Mouse (Mus musculus) liver, embryonic 11.5 days (tissue): ENCODE results near the gene Gbp5. TPM values are rescaled to one million over a fixed set of nuclear protein-coding genes. Genes with fewer than 3 reads are reported as not detected.
A peak's percentile ranks its signal among the peaks of the same experiment; 100 is the strongest.

ENCODE experiments used
- ATAC-seq: fragments of 200-750 bp; cut with Nextera tagmentation; replicated peaks from 2 replicates; pipeline ENCODE4 v1.8.0; 2017; ENCODE audit warnings: moderate number of reproducible peaks, mild to moderate bottlenecking, moderate TSS enrichment, moderate library complexity; ENCODE audit not compliant: low FRiP score
- DNase-seq: peaks from one replicate; pipeline ENCODE4 v3.0.0-alpha.2; 2017; ENCODE audit warnings: low spot score
- H3K27ac ChIP-seq: fragments of 300-500 bp; sonication (generic); 2 replicates; pipeline ENCODE4 v1.5.1; 2014; ENCODE audit warnings: mild to moderate bottlenecking, low read depth, low read length, control low read depth
- H3K27me3 ChIP-seq: fragments of 300-500 bp; sonication (generic); replicated peaks from 2 replicates; pipeline ENCODE4 v1.6.1; 2014; ENCODE audit warnings: low read length, mixed read lengths; ENCODE audit not compliant: control insufficient read depth, insufficient read depth
- H3K36me3 ChIP-seq: fragments of 300-500 bp; sonication (generic); 2 replicates; pipeline ENCODE4 v1.6.1; 2014; ENCODE audit warnings: mild to moderate bottlenecking, low read length, moderate library complexity, mixed read lengths; ENCODE audit not compliant: control insufficient read depth, insufficient read depth
- H3K4me1 ChIP-seq: fragments of 300-500 bp; sonication (generic); replicated peaks from 2 replicates; pipeline ENCODE4 v1.6.1; 2014; ENCODE audit warnings: low read length, mixed read lengths; ENCODE audit not compliant: control insufficient read depth, insufficient read depth
- H3K4me2 ChIP-seq: fragments of 300-500 bp; sonication (generic); 2 replicates; pipeline ENCODE4 v1.6.1; 2014; ENCODE audit warnings: mild to moderate bottlenecking, control low read depth, moderate library complexity
- H3K4me3 ChIP-seq: fragments of 300-500 bp; sonication (generic); 2 replicates; pipeline ENCODE4 v1.5.1; 2014; ENCODE audit warnings: low read depth, low read length, control low read depth
- H3K9ac ChIP-seq: fragments of 300-500 bp; sonication (generic); 2 replicates; pipeline ENCODE4 v1.6.1; 2014; ENCODE audit warnings: low read depth, low read length, control low read depth
- H3K9me3 ChIP-seq: fragments of 300-500 bp; sonication (generic); 2 replicates; pipeline ENCODE4 v1.6.1; 2016; ENCODE audit warnings: low read length, inconsistent platforms, mixed read lengths; ENCODE audit not compliant: control insufficient read depth
- WGBS: fragments of 180-500 bp; shearing (Covaris S2); extraction: QIAGEN DNeasy Blood & Tissue Kit; methylation state at CpG from one replicate; pipeline ENCODE4 v1.1.7; 2014; 5-methylcytosine and 5-hydroxymethylcytosine counted together
- polyA plus RNA-seq: library from polyadenylated mRNA; unstranded; fragments of >200 nt; fragmentation: Nextera tagmentation; extraction: Ambion mirVana; gene quantifications from 2 replicates; pipeline ENCODE4 v1.2.1, GENCODE M21; 2014

The Gbp5 gene
- polyA plus RNA-seq, 1 experiment from 2014 or later: not detected

DNA sequence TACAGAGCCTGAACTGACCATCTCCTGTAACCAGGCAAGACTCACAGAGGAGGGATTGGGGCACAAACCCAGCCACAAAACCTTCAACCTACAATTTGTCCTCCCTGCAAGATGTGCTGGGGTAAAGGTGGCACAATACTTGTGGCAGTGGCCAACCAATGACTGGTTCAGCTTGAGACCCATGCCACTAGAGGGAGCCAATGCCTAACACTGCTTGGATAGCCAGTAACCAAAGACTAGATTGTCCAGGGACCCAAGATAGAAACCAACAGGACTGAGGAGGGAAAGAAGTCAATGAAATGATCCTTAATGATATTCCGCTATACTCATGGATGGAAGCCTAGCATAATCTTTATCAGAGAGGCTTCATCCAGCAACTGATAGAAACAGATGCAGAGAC, 3.3 kb upstream of the Gbp5 start:
- Histone ChIP-seq H3K36me3 (no peaks in the 10 kb centered on the region), H3K4me2 (no peak overlapping the region), H3K27ac (no peak overlapping the region), H3K9me3 (no peaks in the 10 kb centered on the region), H3K4me3 (no peak overlapping the region), H3K4me1 (no peaks in the 10 kb centered on the region), H3K27me3 (no peaks in the 10 kb centered on the region), H3K9ac (no peak overlapping the region)
- ATAC-seq: no peak; the same call in 1 of the 2 replicates
- DNase-seq: no peak
- WGBS: 67% methylated on average over 1 of the region's 1 CpGs

GRCm38 (mm10) chr3:142495146-142495655, 1.4 kb downstream of the Gbp5 start:
- H3K36me3 ChIP-seq: no peaks in the 10 kb centered on the region
- H3K4me1 ChIP-seq: no peaks in the 10 kb centered on the region
- H3K27ac ChIP-seq: no peak overlapping the region
- ATAC-seq (no peak), DNase-seq (no peak)
- WGBS: 87% methylated on average over 5 of the region's 5 CpGs
- H3K4me3 ChIP-seq: no peak overlapping the region
- H3K9me3 ChIP-seq: no peaks in the 10 kb centered on the region
- no peaks in the 10 kb centered on the region for H3K27me3 ChIP-seq
- no peak overlapping the region for H3K4me2 ChIP-seq
- no peak overlapping the region for H3K9ac ChIP-seq

DNA sequence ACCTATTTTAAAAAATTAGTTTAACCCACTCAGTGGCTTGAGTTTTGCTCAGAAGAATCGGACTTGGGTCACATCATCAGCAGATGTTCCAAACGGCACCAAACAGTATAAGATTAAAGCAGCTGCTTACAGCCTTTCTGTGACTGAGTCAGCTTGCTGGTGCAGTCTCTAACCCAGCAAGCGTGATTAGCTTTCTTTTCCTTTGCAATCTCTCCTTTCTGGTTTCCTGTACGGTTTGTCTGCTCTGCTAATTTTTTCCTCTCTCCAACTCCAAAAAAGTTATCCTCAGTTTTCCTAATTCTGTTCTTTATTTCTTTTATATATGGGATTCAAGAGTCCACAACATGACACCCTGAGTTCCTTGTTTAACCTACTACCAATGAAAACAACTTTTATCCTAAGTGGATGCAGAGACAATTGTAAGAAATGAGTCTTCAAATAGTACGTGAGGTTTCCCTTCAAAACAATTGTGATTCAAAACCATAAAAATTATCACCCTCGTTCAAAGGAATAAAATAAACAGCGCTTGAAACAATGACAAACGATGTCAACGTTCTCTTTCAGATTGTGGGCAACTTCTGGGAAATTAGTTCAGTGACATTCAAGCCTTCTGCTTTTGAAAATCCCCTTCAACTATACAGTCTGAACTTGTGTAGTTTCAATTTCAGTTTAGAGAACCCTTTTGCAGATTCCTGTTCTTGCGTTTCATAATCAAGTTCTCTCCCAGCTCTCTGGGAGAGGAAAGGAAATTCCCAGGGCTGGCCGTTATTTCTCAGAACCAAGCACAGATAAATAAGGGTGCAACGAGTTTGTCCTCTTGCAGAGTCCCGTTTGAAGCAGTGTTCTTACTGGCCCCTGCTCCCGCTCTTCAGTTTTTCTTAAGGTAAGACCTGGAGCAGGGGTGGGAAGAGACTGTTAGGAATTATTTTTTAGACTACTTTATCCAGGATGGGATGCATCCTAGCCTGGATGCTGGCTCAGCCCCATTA, 2.6 kb downstream of the Gbp5 start:
- Histone ChIP-seq H3K27ac (no peak overlapping the region), H3K4me3 (no peak overlapping the region), H3K4me2 (peak overlapping the region; percentile 37), H3K9ac (no peak overlapping the region), H3K9me3 (no peaks in the 10 kb centered on the region), H3K4me1 (no peaks in the 10 kb centered on the region), H3K27me3 (no peaks in the 10 kb centered on the region), H3K36me3 (no peaks in the 10 kb centered on the region)
- ATAC-seq: no peak
- WGBS: 63% methylated on average over 14 of the region's 14 CpGs
- DNase-seq: no peak

DNA sequence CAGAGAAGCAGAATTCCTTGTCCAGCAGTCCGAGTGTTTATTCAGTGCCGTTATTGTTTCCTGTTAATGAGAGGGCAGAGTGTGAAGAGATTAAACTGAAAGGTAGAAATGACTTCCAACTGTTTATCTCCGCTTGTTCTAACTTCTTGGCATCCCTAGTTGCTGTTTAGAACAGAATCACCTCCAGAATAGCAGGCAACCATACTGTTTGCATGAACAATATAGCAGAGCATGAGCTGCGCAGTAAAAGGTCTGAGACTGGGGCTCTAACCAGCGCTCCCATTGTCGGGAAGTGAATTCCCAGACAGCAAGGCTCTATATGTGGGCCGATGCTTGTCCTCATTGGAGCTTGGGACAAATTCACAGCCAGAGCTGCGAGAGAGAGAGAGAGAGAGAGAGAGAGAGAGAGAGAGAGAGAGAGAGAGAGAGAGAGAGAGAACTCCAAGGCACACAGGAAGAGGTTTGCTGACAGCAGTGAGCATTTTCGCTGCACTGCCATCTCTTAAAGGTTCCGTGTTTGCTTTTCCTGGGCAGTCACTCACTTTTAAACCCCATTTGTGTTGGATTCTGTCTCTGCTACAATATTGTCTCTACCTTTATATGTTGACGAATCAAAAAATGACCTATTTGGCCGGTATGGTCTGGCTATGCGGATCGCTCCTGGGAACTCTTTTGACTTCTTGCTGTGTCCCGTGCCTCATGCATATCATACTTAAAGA, 3.5 kb downstream of the Gbp5 start:
- Histone ChIP-seq H3K36me3 (no peaks in the 10 kb centered on the region), H3K27ac (no peak overlapping the region), H3K9ac (no peak overlapping the region), H3K27me3 (no peaks in the 10 kb centered on the region), H3K9me3 (no peaks in the 10 kb centered on the region), H3K4me2 (peak overlapping the region; percentile 37), H3K4me1 (no peaks in the 10 kb centered on the region), H3K4me3 (no peak overlapping the region)
- ATAC-seq: no peak
- 64% methylated on average over 15 of the region's 15 CpGs for WGBS
- no peak for DNase-seq

- H3K27ac ChIP-seq: no peak overlapping the region
- H3K36me3 ChIP-seq: no peaks in the 10 kb centered on the region
- DNase-seq (no peak), ATAC-seq (no peak)
- H3K4me2 ChIP-seq: no peak overlapping the region
- H3K9me3 ChIP-seq: no peaks in the 10 kb centered on the region
- no peak overlapping the region for H3K4me3 ChIP-seq
- H3K9ac ChIP-seq: no peak overlapping the region
- no peaks in the 10 kb centered on the region for H3K4me1 ChIP-seq
- H3K27me3 ChIP-seq: no peaks in the 10 kb centered on the region
- 84% methylated on average over 5 of the region's 5 CpGs for WGBS
Observed at GRCm38 (mm10) chr3:142498941-142499340, 5.2 kb downstream of the Gbp5 start.

- ATAC-seq: no peak
- Histone ChIP-seq H3K27ac (no peak overlapping the region), H3K4me3 (no peak overlapping the region), H3K4me1 (no peaks in the 10 kb centered on the region), H3K27me3 (no peaks in the 10 kb centered on the region), H3K4me2 (no peak overlapping the region), H3K9ac (no peak overlapping the region), H3K9me3 (no peaks in the 10 kb centered on the region), H3K36me3 (no peaks in the 10 kb centered on the region)
- 91% methylated on average over 3 of the region's 3 CpGs for WGBS
- no peak for DNase-seq
Observed at GRCm38 (mm10) chr3:142528116-142528515, 34.3 kb downstream of the Gbp5 start.

- WGBS: 46% methylated on average over 2 of the region's 2 CpGs
- ATAC-seq: no peak; the same call in 1 of the 2 replicates
- H3K27ac ChIP-seq: no peak overlapping the region
Observed at GRCm38 (mm10) chr3:142529597-142529996, 35.8 kb downstream of the Gbp5 start.

GRCm38 (mm10) chr3:142530087-142530953, 36.5 kb downstream of the Gbp5 start, which contains the start of gene Gbp7:
Gene Gbp7 (plus strand): TSS chr3:142530342.
- ATAC-seq (peak; percentile 64), DNase-seq (peak; percentile 53)
- H3K9me3 ChIP-seq: no peaks in the 10 kb centered on the region
- H3K4me1 ChIP-seq: no peaks in the 10 kb centered on the region
- H3K4me3 ChIP-seq: peak within 1 kb of the TSS; percentile 63
- H3K27ac ChIP-seq: no peak within 1 kb of the TSS
- H3K36me3 ChIP-seq: no peaks in the 10 kb centered on the region
- H3K9ac ChIP-seq: peak within 1 kb of the TSS; percentile 27
- H3K4me2 ChIP-seq: peak within 1 kb of the TSS; percentile 94
- WGBS: 2% methylated on average over 30 of the region's 30 CpGs
- no peaks in the 10 kb centered on the region for H3K27me3 ChIP-seq

More at GRCm38 (mm10) chr3:142529597-142529996, 35.8 kb downstream of the Gbp5 start:
- Histone ChIP-seq H3K27me3 (no peaks in the 10 kb centered on the region), H3K9me3 (no peaks in the 10 kb centered on the region), H3K36me3 (no peaks in the 10 kb centered on the region), H3K9ac (no peak overlapping the region), H3K4me1 (no peaks in the 10 kb centered on the region), H3K4me2 (peak overlapping the region; percentile 94), H3K4me3 (peak overlapping the region; percentile 63)
- DNase-seq: no peak
